Mouse (Mus musculus) liver, embryonic 14.5 days (tissue): ENCODE data around the gene Tmem41b. TPM values are rescaled to one million over a fixed set of nuclear protein-coding genes. Genes with fewer than 3 reads are reported as not detected.

Source experiments
- ATAC-seq: fragments of 200-750 bp; cut with Nextera tagmentation; 2 replicates; pipeline ENCODE4 v1.8.0; 2017; ENCODE audit warnings: moderate number of reproducible peaks, mild to moderate bottlenecking, moderate library complexity; ENCODE audit not compliant: insufficient read depth
- DNase-seq, 3 experiments: peaks; one replicate each; pipeline ENCODE4 v3.0.0-alpha.2; 2012 to 2013; ENCODE audit warnings: low read depth in 3 of 3, low spot score in 3 of 3
- H3K27ac ChIP-seq: fragments of 300-500 bp; sonication (generic); 2 replicates; pipeline ENCODE4 v1.5.1; 2014; ENCODE audit warnings: moderate library complexity, mild to moderate bottlenecking, control low read depth, inconsistent platforms
- H3K27me3 ChIP-seq: fragments of 300-500 bp; sonication (generic); 2 replicates; pipeline ENCODE4 v1.6.1; 2014; ENCODE audit warnings: mild to moderate bottlenecking, low read length, moderate library complexity; ENCODE audit not compliant: control insufficient read depth, insufficient read depth
- H3K36me3 ChIP-seq: fragments of 300-500 bp; sonication (generic); replicated peaks from 2 replicates; pipeline ENCODE4 v1.6.1; 2014; ENCODE audit warnings: low read depth; ENCODE audit not compliant: control insufficient read depth, insufficient read depth
- H3K4me1 ChIP-seq, 2 experiments: fragments of 200-500 bp in 1 of 2; fragments of 300-500 bp in 1 of 2; sonication (generic) in 1 of 2; replicated peaks; 2 replicates each; pipeline ENCODE4 v1.6.1; 2012 to 2014; ENCODE audit warnings: antibody characterized with exemption in 1 of 2, inconsistent platforms in 1 of 2, low read length in 1 of 2; ENCODE audit not compliant: control insufficient read depth in 2 of 2, insufficient read depth in 2 of 2
- H3K4me2 ChIP-seq: fragments of 300-500 bp; sonication (generic); 2 replicates; pipeline ENCODE4 v1.6.1; 2014; ENCODE audit warnings: low read depth, mild to moderate bottlenecking, control low read depth, moderate library complexity
- H3K4me3 ChIP-seq, 2 experiments: fragments of 200-500 bp in 1 of 2; fragments of 300-500 bp in 1 of 2; sonication (generic) in 1 of 2; 2 replicates each; pipeline ENCODE4 v1.5.1; 2012 to 2014; ENCODE audit warnings: low read depth in 2 of 2, low read length in 2 of 2, mild to moderate bottlenecking in 2 of 2, control low read depth in 1 of 2, inconsistent platforms in 1 of 2, moderate library complexity in 1 of 2; ENCODE audit not compliant: insufficient read depth in 1 of 2
- H3K9ac ChIP-seq: fragments of 300-500 bp; sonication (generic); replicated peaks from 2 replicates; pipeline ENCODE4 v1.6.1; 2014; ENCODE audit warnings: mild to moderate bottlenecking, control low read depth, moderate library complexity
- H3K9me3 ChIP-seq: fragments of 300-500 bp; sonication (generic); 2 replicates; pipeline ENCODE4 v1.6.1; 2016; ENCODE audit warnings: low read length, mixed read lengths; ENCODE audit not compliant: control insufficient read depth
- CTCF ChIP-seq: IDR thresholded peaks from 2 replicates; pipeline ENCODE4 v1.5.1; 2016; ENCODE audit warnings: antibody characterized with exemption, low read depth, control low read depth
- EP300 ChIP-seq: IDR thresholded peaks from 2 replicates; pipeline ENCODE4 v1.6.1; 2016; ENCODE audit warnings: antibody characterized with exemption, low read depth
- WGBS: fragments of 180-500 bp; shearing (Covaris S2); extraction: QIAGEN DNeasy Blood & Tissue Kit; methylation state at CpG from one replicate; pipeline ENCODE4 v1.1.7; 2014; ENCODE audit not compliant: insufficient replicate concordance; 5-methylcytosine and 5-hydroxymethylcytosine counted together
- polyA plus RNA-seq, 2 experiments: library from polyadenylated mRNA; depleted of rRNA in 1 of 2; stranded (reverse) in 1 of 2; unstranded in 1 of 2; fragments of >200 nt; fragmentation: Nextera tagmentation in 1 of 2; extraction: Ambion mirVana in 1 of 2; gene quantifications; 2 replicates each; pipeline versions ENCODE4 v1.2.1 to v1.2.3; 2012 to 2014

Gene Tmem41b
- polyA plus RNA-seq, 2 experiments = 14.5 to 30.0 TPM

DNA sequence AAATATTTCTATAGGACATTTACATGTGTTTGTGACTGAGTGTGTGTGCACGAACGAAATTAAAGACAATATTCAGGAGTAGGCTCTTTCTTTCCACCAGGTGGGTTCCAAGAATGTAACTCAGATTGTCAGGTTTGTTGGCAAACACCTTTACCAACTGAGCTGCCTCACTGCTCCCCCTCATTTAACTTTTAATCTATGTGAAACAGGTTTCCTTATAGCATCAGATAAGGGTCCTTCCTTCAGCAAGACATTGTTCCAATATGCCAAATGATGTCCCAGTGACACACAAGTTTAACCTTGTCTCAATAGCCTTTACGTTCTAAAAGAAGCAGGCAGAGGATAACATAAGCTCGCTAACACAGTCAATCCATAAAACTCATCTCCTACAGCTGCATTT lies 63.8 kb downstream of the Tmem41b start:
- H3K9me3 ChIP-seq = no peaks in the 10 kb centered on the region
- 62% methylated on average over 4 of the region's 4 CpGs for WGBS

More for the DNA sequence above, 63.8 kb downstream of the Tmem41b start:
- H3K4me3 ChIP-seq = no peak overlapping the region
- no peak overlapping the region for H3K4me2 ChIP-seq
- TF ChIP-seq CTCF = no peak
- no peak for TF ChIP-seq EP300
- H3K27me3 ChIP-seq = no peaks in the 10 kb centered on the region
- H3K9ac ChIP-seq = no peak overlapping the region
- no peaks in the 10 kb centered on the region; the same call in 1 of the 2 replicates for H3K36me3 ChIP-seq
- DNase-seq = no peak
- no peak overlapping the region for H3K27ac ChIP-seq
- ATAC-seq = no peak
- H3K4me1 ChIP-seq = no peaks in the 10 kb centered on the region

Other genes starting within 250 kb of the Tmem41b start
- gene Tmem9b, start 234.1 kb downstream of the Tmem41b start, polyA plus RNA-seq (2012; rRNA removed) = 14.3 and 15.9 TPM in 2 replicates
- gene Tmem9b, start 234.1 kb downstream of the Tmem41b start, polyA plus RNA-seq (2014; fragmentation: Nextera tagmentation; extraction: Ambion mirVana) = 40.8 and 41.0 TPM in 2 replicates
- gene Nrip3, start 204.9 kb downstream of the Tmem41b start, polyA plus RNA-seq (2012; rRNA removed) = 0.10 and 0.22 TPM in 2 replicates
- 0.13 and 0.23 TPM in 2 replicates for gene Nrip3, start 204.9 kb downstream of the Tmem41b start, polyA plus RNA-seq (2014; fragmentation: Nextera tagmentation; extraction: Ambion mirVana)
- gene Scube2, start 121.2 kb downstream of the Tmem41b start, polyA plus RNA-seq (2012; rRNA removed) = 0.01 and 0.02 TPM in 2 replicates
- gene Scube2, start 121.2 kb downstream of the Tmem41b start, polyA plus RNA-seq (2014; fragmentation: Nextera tagmentation; extraction: Ambion mirVana) = 0.03 TPM in 1 of 2 replicates, not detected in the other
- 11.5 and 13.8 TPM in 2 replicates for gene Dennd5a, start 26.5 kb downstream of the Tmem41b start, polyA plus RNA-seq (2012; rRNA removed)
- gene Dennd5a, start 26.5 kb downstream of the Tmem41b start, polyA plus RNA-seq (2014; fragmentation: Nextera tagmentation; extraction: Ambion mirVana) = 6.9 and 8.9 TPM in 2 replicates
- 13.6 and 22.2 TPM in 2 replicates for gene Ipo7, start 31.3 kb upstream of the Tmem41b start, polyA plus RNA-seq (2012; rRNA removed)
- gene Ipo7, start 31.3 kb upstream of the Tmem41b start, polyA plus RNA-seq (2014; fragmentation: Nextera tagmentation; extraction: Ambion mirVana) = 9.1 and 10.2 TPM in 2 replicates
- gene Zfp143, start 74.3 kb upstream of the Tmem41b start, polyA plus RNA-seq (2012; rRNA removed) = 6.8 and 8.2 TPM in 2 replicates
- 8.6 and 9.3 TPM in 2 replicates for gene Zfp143, start 74.3 kb upstream of the Tmem41b start, polyA plus RNA-seq (2014; fragmentation: Nextera tagmentation; extraction: Ambion mirVana)
- 7.1 and 8.8 TPM in 2 replicates for gene Wee1, start 135.1 kb upstream of the Tmem41b start, polyA plus RNA-seq (2012; rRNA removed)
- 8.1 and 9.4 TPM in 2 replicates for gene Wee1, start 135.1 kb upstream of the Tmem41b start, polyA plus RNA-seq (2014; fragmentation: Nextera tagmentation; extraction: Ambion mirVana)
- gene Swap70, start 234.8 kb upstream of the Tmem41b start, polyA plus RNA-seq (2012; rRNA removed) = 3.3 and 5.5 TPM in 2 replicates
- gene Swap70, start 234.8 kb upstream of the Tmem41b start, polyA plus RNA-seq (2014; fragmentation: Nextera tagmentation; extraction: Ambion mirVana) = 7.6 and 7.9 TPM in 2 replicates